Mouse (Mus musculus) lung, postnatal 36 days (tissue): ENCODE results near the gene Timp4.
A peak's percentile ranks its signal among the peaks of the same experiment; 100 is the strongest.

Experiments
- DNase-seq: peaks from one replicate; pipeline ENCODE4 v3.0.0; 2022; ENCODE audit warnings: mixed read lengths

The Timp4 gene

GRCm38 (mm10) chr6:115252099-115252873 is at the start of gene Timp4:
Gene Timp4 (minus strand): TSS chr6:115252205.
- no peak for DNase-seq

GRCm38 (mm10) chr6:115293877-115294276 is 41.9 kb upstream of the Timp4 start:
- no peak for DNase-seq

- DNase-seq = no peak
Measured at GRCm38 (mm10) chr6:115292621-115293020, 40.6 kb upstream of the Timp4 start.

GRCm38 (mm10) chr6:115291823-115292222 is 39.8 kb upstream of the Timp4 start:
- no peak for DNase-seq

GRCm38 (mm10) chr6:115291068-115291467 is 39.1 kb upstream of the Timp4 start:
- no peak for DNase-seq

- no peak for DNase-seq
Measured at GRCm38 (mm10) chr6:115290561-115290960, 38.6 kb upstream of the Timp4 start.

- DNase-seq = no peak
Measured at GRCm38 (mm10) chr6:115288223-115288622, 36.2 kb upstream of the Timp4 start.

GRCm38 (mm10) chr6:115286441-115286840 is 34.4 kb upstream of the Timp4 start:
- no peak for DNase-seq

- no peak for DNase-seq
Measured at GRCm38 (mm10) chr6:115284153-115284552, 32.1 kb upstream of the Timp4 start.

- no peak for DNase-seq
Measured at GRCm38 (mm10) chr6:115279639-115280038, 27.6 kb upstream of the Timp4 start.

- no peak for DNase-seq
Measured at GRCm38 (mm10) chr6:115278086-115278485, 26.1 kb upstream of the Timp4 start.

- DNase-seq = no peak
Measured at GRCm38 (mm10) chr6:115275116-115275815, 23.3 kb upstream of the Timp4 start.

- no peak for DNase-seq
Measured at GRCm38 (mm10) chr6:115274705-115275104, 22.7 kb upstream of the Timp4 start.

- no peak for DNase-seq
Measured at GRCm38 (mm10) chr6:115273346-115273745, 21.3 kb upstream of the Timp4 start.

GRCm38 (mm10) chr6:115271866-115272271 is 19.9 kb upstream of the Timp4 start:
- peak; percentile 63 for DNase-seq

- no peak for DNase-seq
Measured at GRCm38 (mm10) chr6:115271326-115271725, 19.3 kb upstream of the Timp4 start.

GRCm38 (mm10) chr6:115270085-115270484 is 18.1 kb upstream of the Timp4 start:
- DNase-seq = no peak

GRCm38 (mm10) chr6:115269561-115269960 is 17.6 kb upstream of the Timp4 start:
- DNase-seq = no peak

GRCm38 (mm10) chr6:115268551-115269385 is 16.8 kb upstream of the Timp4 start:
- no peak for DNase-seq

- peak; percentile 83 for DNase-seq
Measured at GRCm38 (mm10) chr6:115267916-115268315, 15.9 kb upstream of the Timp4 start.

GRCm38 (mm10) chr6:115266791-115267190 is 14.8 kb upstream of the Timp4 start:
- DNase-seq = no peak

GRCm38 (mm10) chr6:115260507-115260906 is 8.5 kb upstream of the Timp4 start:
- no peak for DNase-seq

- DNase-seq = no peak
Measured at GRCm38 (mm10) chr6:115255171-115255570, 3.2 kb upstream of the Timp4 start.
